Mouse (Mus musculus): ENCODE measurements around the gene Xkrx. TPM values are rescaled to one million over a fixed set of nuclear protein-coding genes. Genes with fewer than 3 reads are reported as not detected.
"Not testable (repeated sequence)": the region's sequence is repeated elsewhere in the genome, so short reads cannot be mapped to it uniquely, and the experiment has no call there.

Gene Xkrx
- 0.17 and 0.29 TPM in 2 replicates for polyA plus RNA-seq (2015; fragmentation: Nextera tagmentation; extraction: Ambion mirVana)

DNA sequence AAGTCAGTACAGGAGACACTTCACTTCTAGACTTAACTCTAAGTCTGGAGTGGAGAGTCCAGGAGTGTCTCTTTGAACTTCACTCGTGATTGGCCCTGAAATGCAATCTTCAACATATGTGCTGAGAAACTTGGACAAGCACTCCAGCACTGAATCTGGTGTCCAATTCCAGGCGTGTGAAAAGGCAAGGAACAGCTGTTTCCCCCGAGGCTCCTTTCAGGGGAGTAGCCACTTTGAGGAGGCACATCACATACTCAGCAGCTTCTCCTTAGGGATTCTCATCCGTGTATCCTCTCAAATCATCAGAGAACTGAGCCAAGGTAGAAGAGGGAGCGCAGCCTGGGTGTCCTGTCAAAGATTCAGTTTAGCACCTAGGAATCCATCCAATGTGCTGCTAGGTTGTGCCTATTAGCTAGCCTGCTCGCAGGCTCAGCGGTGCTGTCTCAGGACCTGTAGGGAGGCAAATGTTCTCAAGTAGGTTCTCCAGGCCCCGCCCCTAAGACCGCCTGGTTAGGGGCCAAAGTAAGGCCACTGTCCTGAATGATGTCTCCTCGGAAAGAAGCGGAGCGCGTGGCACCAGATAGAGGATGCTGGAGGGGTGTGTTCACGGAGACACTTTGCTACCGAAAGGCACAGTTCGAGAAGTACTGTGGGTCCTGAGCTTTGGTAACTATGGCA is at the start of gene Xkrx:
TSS of gene Xkrx (minus strand) at position 34 of the 678 bp plus-strand sequence.
- Histone ChIP-seq H3K9ac (replicated peaks) (peak within 1 kb of the TSS; percentile 30; the same call in 1 of the 2 replicates), H3K4me3 (peak within 1 kb of the TSS; percentile 37), H3K27ac (replicated peaks) (no peak within 1 kb of the TSS), H3K9me3 (no peaks in the 10 kb centered on the region), H3K27me3 (no peaks in the 10 kb centered on the region), H3K4me2 (replicated peaks) (peak within 1 kb of the TSS; percentile 48), H3K4me1 (0 out of 2 replicates have a peak, but pooled peaks cover 4% of the 10 kb centered on the region), H3K36me3 (no peaks in the 10 kb centered on the region)
- 0 out of 2 replicates have a peak, but pooled peaks have one; percentile 23 for ATAC-seq (replicated peaks)
- WGBS, result 35% methylated on average over 16 of the region's 16 CpGs

DNA sequence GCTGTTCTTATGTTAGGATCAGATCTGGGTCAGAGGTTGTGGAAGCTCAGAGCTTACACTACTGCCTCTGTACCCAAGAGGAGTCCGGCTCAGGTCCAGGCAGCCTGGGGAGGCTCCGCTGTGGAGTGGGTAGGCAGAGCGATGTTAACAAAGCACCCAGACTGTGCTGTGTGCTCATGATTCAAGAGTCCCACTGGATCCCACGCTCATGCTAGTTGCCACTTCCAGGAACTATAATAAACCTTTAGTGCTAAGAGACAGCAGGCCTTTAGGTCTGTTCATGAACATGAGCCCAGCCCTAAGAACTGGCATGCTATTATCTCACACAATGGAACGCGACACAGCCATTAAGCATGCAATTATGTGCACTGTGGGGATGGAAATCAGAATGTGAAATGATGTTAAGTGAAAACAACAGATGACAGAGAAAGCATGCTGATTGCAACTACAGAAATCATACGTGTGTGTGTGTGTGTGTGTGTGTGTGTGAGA is 49.3 kb upstream of the Xkrx start:
- Histone ChIP-seq H3K4me1 (no peaks in the 10 kb centered on the region), H3K27me3 (no peaks in the 10 kb centered on the region), H3K4me3 (no peak overlapping the region), H3K4me2 (replicated peaks) (no peak overlapping the region), H3K36me3 (no peaks in the 10 kb centered on the region), H3K9me3 (no peaks in the 10 kb centered on the region), H3K9ac (replicated peaks) (no peak overlapping the region), H3K27ac (replicated peaks) (no peak overlapping the region)
- ATAC-seq (replicated peaks), result no peak
- 65% methylated on average over 7 of the region's 7 CpGs for WGBS

GRCm38 (mm10) chrX:134208491-134208890 is 46.6 kb upstream of the Xkrx start:
- no peaks in the 10 kb centered on the region for H3K27me3 ChIP-seq
- WGBS, result 87% methylated on average over 2 of the region's 2 CpGs
- ATAC-seq (replicated peaks), result no peak
- H3K9me3 ChIP-seq, result no peaks in the 10 kb centered on the region
- no peak overlapping the region for H3K4me2 ChIP-seq (replicated peaks)
- H3K4me1 ChIP-seq, result no peaks in the 10 kb centered on the region
- no peak overlapping the region for H3K4me3 ChIP-seq
- H3K27ac ChIP-seq (replicated peaks), result no peak overlapping the region
- no peak overlapping the region for H3K9ac ChIP-seq (replicated peaks)
- no peaks in the 10 kb centered on the region for H3K36me3 ChIP-seq

DNA sequence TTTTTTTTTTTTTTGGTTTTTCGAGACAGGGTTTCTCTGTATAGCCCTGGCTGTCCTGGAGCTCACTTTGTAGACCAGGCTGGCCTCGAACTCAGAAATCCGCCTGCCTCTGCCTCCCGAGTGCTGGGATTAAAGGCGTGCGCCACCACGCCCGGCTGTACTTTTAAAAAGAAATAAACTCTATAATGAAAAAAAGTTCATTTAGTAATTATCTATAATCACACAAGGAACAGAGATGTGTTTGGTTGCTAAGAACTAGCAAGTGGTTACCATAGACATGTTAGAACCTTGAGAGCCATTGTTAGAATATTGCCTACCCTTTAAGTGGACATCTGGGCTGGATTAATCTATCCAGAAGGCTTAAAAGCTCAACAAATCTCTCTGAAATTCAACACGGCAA is 25.3 kb upstream of the Xkrx start, which contains the start of gene Arl13a:
TSS of gene Arl13a (plus strand) at position 301 of the 400 bp plus-strand sequence.
- ATAC-seq (replicated peaks); H3K9me3 ChIP-seq; H3K4me2 ChIP-seq (replicated peaks); H3K27ac ChIP-seq (replicated peaks); H3K27me3 ChIP-seq; H3K9ac ChIP-seq (replicated peaks); H3K4me1 ChIP-seq; H3K36me3 ChIP-seq; H3K4me3 ChIP-seq: not testable (repeated sequence)
- 94% methylated on average over 9 of the region's 9 CpGs for WGBS

DNA sequence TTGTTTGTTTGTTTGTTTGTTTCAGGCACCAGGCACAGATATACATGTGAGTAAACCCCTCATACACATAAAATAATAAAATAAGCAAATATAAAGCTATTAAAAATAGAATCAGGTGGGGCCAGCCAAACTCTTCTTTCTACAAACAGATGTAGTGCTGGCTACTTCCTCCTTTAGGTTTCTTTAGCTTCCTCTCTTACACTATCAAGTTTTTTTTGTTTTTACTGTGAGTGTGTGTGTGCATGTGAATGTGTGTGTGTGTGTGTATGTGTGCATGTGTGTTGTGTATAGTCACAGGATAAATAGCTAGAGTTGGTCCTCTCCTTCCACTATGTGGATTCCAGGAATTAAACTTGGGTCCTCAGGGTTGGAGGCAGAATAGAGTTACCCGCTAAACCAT is 12.8 kb upstream of the Xkrx start:
- H3K4me3 ChIP-seq, result no peak overlapping the region
- H3K9ac ChIP-seq (replicated peaks), result no peak overlapping the region
- H3K27ac ChIP-seq (replicated peaks), result no peak overlapping the region
- H3K4me1 ChIP-seq, result no peaks in the 10 kb centered on the region
- 96% methylated on average over 1 of the region's 1 CpGs for WGBS
- H3K27me3 ChIP-seq, result no peaks in the 10 kb centered on the region
- no peak overlapping the region for H3K4me2 ChIP-seq (replicated peaks)
- no peak for ATAC-seq (replicated peaks)
- no peaks in the 10 kb centered on the region for H3K9me3 ChIP-seq
- H3K36me3 ChIP-seq, result no peaks in the 10 kb centered on the region

DNA sequence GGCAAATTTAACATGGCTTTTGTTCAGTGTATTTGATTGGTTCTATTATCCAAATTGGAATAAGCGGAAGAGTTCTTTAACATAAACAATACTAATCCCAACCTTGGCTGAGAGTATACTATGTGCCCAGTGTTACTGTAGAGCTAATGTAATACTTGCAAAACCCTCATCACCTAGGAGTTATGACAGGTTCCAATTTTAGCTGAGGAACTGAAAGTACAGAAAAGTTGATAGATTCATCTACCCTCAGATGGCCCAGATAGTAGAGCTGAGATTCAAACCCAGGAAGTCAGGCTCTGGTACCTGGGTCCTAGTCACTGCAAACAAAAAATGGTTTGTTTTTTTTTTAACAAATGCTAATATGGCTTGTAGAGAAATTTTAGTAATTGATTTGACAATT is 8.7 kb upstream of the Xkrx start:
- no peak for ATAC-seq (replicated peaks)
- WGBS, result 95% methylated on average over 1 of the region's 1 CpGs
- no peak overlapping the region for H3K27ac ChIP-seq (replicated peaks)

GRCm38 (mm10) chrX:134163484-134163883 is 1.6 kb upstream of the Xkrx start:
- H3K4me1 ChIP-seq, result 0 out of 2 replicates have a peak, but pooled peaks cover 4% of the 10 kb centered on the region
- 55% methylated on average over 4 of the region's 4 CpGs for whole genome bisulfite sequencing
- no peaks in the 10 kb centered on the region for H3K27me3 ChIP-seq
- H3K4me3 ChIP-seq, result no peak overlapping the region
- no peak for ATAC-seq (replicated peaks)
- no peak overlapping the region for H3K4me2 ChIP-seq (replicated peaks)
- no peaks in the 10 kb centered on the region for H3K36me3 ChIP-seq
- no peak overlapping the region for H3K27ac ChIP-seq (replicated peaks)
- no peak overlapping the region for H3K9ac ChIP-seq (replicated peaks)
- no peaks in the 10 kb centered on the region for H3K9me3 ChIP-seq

More for the DNA sequence above, 8.7 kb upstream of the Xkrx start:
- Histone ChIP-seq H3K9ac (replicated peaks) (no peak overlapping the region), H3K9me3 (no peaks in the 10 kb centered on the region), H3K27me3 (no peaks in the 10 kb centered on the region), H3K36me3 (no peaks in the 10 kb centered on the region), H3K4me2 (replicated peaks) (no peak overlapping the region), H3K4me1 (no peaks in the 10 kb centered on the region), H3K4me3 (no peak overlapping the region)

DNA sequence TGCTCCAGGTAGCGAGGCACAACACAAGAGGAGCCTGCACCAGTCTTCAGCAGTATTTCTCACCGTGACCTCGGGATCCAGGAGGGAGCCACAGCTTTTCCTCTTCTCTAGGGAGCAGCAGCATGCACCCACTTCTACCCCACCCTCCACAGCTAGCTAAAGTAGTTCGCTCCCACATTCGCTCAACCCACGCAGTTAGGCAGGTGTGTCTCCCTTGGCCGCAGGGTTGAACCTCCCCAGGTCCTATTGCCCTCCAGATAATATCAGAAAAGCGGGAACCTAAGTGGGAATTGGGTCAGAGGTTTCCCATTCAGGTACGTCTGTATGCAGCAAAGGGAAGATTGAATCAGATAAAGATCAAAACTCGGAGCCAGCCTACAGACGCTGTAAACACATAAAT is 950 bp upstream of the Xkrx start:
- Histone ChIP-seq H3K36me3 (no peaks in the 10 kb centered on the region), H3K4me3 (peak overlapping the region; percentile 37), H3K27ac (replicated peaks) (no peak overlapping the region), H3K9ac (replicated peaks) (peak overlapping the region; percentile 30; the same call in 1 of the 2 replicates), H3K4me2 (replicated peaks) (peak overlapping the region; percentile 48), H3K27me3 (no peaks in the 10 kb centered on the region), H3K4me1 (0 out of 2 replicates have a peak, but pooled peaks cover 4% of the 10 kb centered on the region), H3K9me3 (no peaks in the 10 kb centered on the region)
- WGBS, result 26% methylated on average over 11 of the region's 11 CpGs
- no peak for ATAC-seq (replicated peaks)

GRCm38 (mm10) chrX:134160442-134160841 is 1.4 kb downstream of the Xkrx start:
- no peak overlapping the region for H3K4me3 ChIP-seq
- H3K4me1 ChIP-seq, result 0 out of 2 replicates have a peak, but pooled peaks cover 4% of the 10 kb centered on the region
- H3K27ac ChIP-seq (replicated peaks), result no peak overlapping the region
- no peak overlapping the region for H3K4me2 ChIP-seq (replicated peaks)
- ATAC-seq (replicated peaks), result no peak
- H3K9me3 ChIP-seq, result no peaks in the 10 kb centered on the region
- no peaks in the 10 kb centered on the region for H3K27me3 ChIP-seq
- no peak overlapping the region for H3K9ac ChIP-seq (replicated peaks)
- WGBS, result 91% methylated on average over 2 of the region's 2 CpGs
- H3K36me3 ChIP-seq, result no peaks in the 10 kb centered on the region

DNA sequence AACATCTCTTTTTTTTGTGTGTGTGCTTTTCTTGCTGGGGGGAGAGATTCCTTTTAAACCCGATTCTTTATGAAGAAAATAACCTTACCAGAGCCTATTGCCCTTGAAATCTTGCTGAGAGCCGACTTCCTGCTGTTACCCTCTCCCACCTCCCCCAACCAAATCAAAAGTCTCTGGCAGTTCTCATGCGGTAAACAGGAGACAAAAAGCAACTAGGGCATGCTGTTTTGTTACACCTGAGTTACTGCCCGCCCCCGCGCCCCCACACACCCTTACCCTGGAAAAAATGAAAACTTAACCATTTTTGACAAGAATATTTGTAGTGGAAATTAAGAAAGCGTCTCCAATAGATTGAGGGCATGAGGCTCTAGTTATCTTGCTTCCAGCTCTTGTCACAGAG is 3.7 kb downstream of the Xkrx start:
- Histone ChIP-seq H3K27me3 (no peaks in the 10 kb centered on the region), H3K36me3 (no peaks in the 10 kb centered on the region), H3K4me1 (0 out of 2 replicates have a peak, but pooled peaks cover 4% of the 10 kb centered on the region), H3K4me2 (replicated peaks) (no peak overlapping the region), H3K9ac (replicated peaks) (no peak overlapping the region), H3K4me3 (no peak overlapping the region), H3K27ac (replicated peaks) (no peak overlapping the region), H3K9me3 (no peaks in the 10 kb centered on the region)
- WGBS, result 43% methylated on average over 7 of the region's 7 CpGs
- no peak for ATAC-seq (replicated peaks)

GRCm38 (mm10) chrX:134141986-134142385 is 19.9 kb downstream of the Xkrx start:
- Histone ChIP-seq H3K4me2 (replicated peaks) (no peak overlapping the region), H3K9me3 (no peaks in the 10 kb centered on the region), H3K36me3 (no peaks in the 10 kb centered on the region), H3K4me1 (no peaks in the 10 kb centered on the region), H3K4me3 (no peak overlapping the region), H3K27ac (replicated peaks) (no peak overlapping the region), H3K27me3 (no peaks in the 10 kb centered on the region), H3K9ac (replicated peaks) (no peak overlapping the region)
- ATAC-seq (replicated peaks), result no peak
- 81% methylated on average over 4 of the region's 4 CpGs for WGBS

DNA sequence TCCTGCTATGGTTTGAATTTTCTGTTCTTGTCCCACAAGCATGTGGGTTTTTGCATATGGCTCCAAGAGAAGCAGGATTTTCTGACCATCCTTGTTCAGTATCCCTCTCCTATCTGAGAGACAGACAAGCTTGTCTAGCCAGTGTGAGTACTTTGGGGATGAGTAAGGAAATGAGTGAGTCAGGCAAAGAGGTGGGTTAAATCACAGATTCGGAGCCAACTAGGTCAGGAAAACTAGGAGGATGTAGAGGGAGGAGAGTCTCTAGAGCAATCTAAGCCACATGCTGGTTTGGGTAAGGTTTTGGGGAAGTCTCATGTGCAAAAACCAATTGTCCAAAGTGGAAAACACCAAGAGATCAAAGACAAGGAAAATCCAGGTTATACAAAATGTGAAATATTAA is 20.3 kb downstream of the Xkrx start:
- Histone ChIP-seq H3K4me1 (no peaks in the 10 kb centered on the region), H3K36me3 (no peaks in the 10 kb centered on the region), H3K9ac (replicated peaks) (no peak overlapping the region), H3K27ac (replicated peaks) (no peak overlapping the region), H3K4me2 (replicated peaks) (no peak overlapping the region), H3K9me3 (no peaks in the 10 kb centered on the region), H3K27me3 (no peaks in the 10 kb centered on the region), H3K4me3 (no peak overlapping the region)
- WGBS, result 90% methylated on average over 1 of the region's 1 CpGs
- no peak for ATAC-seq (replicated peaks)

Data from forebrain, embryonic 15.5 days (tissue).